Mouse (Mus musculus): ENCODE measurements around the gene Rngtt. TPM values are rescaled to one million over a fixed set of nuclear protein-coding genes. Genes with fewer than 3 reads are reported as not detected.

The Rngtt gene
- total RNA-seq, 2 experiments from 2014 or later, result 97.3 to 142 TPM

GRCm38 (mm10) chr4:33498160-33498874 lies 188.2 kb downstream of the Rngtt start:
- no peak for ATAC-seq (replicated peaks; ENCODE audit: low FRiP score, poor library complexity, severe bottlenecking)

DNA sequence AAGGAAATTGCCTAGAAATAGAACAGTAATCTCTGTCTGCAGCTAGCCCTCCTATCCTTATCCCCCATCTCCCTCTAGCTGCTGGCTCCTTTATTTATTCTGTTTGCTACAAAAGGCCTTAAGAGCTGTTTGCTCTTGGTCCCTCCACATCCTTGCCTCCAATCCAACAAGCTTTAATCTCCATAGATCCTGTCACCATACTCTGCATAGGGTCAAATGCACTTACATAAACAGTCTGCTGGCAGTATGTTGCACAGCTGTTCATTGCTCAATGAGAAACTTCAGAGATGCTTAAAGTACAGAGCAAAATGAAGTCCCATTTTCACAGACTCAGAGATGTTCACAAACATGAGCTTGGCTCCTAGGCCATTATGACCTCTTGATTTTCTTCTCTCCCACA lies 196.5 kb downstream of the Rngtt start:
- ATAC-seq (replicated peaks; ENCODE audit: low FRiP score, poor library complexity, severe bottlenecking), result no peak

GRCm38 (mm10) chr4:33510544-33510943 lies 200.4 kb downstream of the Rngtt start:
- no peak for ATAC-seq (replicated peaks; ENCODE audit: low FRiP score, poor library complexity, severe bottlenecking)

GRCm38 (mm10) chr4:33513421-33513820 lies 203.3 kb downstream of the Rngtt start:
- ATAC-seq (replicated peaks; ENCODE audit: low FRiP score, poor library complexity, severe bottlenecking), result no peak

DNA sequence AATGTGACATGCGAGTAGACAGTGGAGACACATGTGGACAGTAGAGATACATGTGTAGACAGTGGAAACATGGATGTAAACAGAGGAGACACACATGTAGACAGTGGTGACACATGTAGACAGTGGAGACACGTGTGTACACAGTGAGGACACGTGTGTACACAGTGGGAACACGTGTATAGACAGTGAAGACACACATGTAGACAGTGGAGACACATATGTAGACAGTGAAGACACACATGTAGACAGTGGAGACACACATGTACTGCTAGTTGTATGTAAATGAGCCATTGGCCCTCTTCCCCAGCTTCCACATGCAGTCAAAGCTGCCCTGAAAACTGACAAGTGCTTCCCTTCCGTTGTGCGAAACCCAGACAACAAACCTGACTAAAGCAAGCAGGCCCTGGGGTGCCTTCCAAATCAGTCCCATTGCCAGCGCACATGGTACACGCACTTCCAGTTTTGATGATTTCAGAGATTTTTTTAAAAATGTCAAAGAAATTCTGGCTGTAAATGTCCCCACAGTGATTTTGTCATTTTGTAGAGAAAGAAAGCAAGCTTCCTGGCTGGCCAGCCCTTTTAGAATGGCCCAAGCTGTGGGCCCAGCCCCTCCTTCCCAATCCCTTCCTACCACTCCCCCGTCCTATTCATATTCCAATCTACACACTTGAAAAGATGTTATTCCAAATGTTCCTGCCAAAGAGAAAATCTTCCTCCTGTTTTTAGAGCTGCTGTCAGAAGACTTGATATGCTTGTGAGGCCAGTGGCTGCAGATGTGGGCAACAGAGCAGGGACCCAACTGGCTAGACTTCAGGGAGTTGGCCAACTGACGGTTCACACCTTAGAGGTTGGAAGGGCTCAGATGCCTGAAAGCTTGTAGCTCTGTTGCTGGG lies 204.2 kb downstream of the Rngtt start:
- no peak for ATAC-seq (replicated peaks; ENCODE audit: low FRiP score, poor library complexity, severe bottlenecking)

DNA sequence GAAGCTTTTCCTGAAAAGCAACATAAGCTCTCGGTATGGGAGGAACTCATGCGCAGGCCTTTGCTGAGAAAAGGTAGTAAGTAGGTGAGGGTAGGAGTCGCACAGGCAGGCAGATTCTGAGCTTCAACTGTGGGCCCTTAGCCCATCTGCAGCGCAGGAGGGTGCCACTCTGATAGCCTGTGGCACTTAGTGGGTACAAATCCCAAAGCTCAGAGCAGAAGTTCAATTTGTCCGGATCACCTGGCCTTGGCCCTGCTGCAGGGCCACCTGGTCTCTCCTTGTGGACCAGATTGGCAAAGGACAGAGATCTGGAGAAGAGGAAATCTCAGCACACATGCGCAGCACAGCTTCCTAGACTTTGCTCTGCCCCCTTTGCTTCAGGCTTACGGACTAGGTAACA lies 210.1 kb downstream of the Rngtt start:
- no peak for ATAC-seq (replicated peaks; ENCODE audit: low FRiP score, poor library complexity, severe bottlenecking)

DNA sequence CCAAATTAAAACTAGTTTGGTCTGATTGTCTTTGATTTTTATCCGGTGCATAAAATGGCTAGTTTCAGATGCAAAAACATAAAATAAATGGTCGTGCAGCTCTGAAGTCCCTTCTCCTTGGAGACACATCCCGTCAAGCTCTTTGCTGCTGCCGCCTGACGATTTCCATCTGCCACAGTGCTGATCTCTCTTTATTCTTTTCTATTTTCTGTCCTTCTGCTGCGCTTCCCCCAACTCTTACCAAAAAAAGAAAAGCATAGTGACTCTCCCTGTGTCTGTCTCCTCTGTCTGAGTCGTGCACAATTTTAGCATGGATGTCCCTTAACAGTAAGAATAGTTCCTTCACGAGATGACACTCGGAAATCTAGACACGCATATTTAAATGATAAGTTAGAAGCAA lies 210.8 kb downstream of the Rngtt start:
- ATAC-seq (replicated peaks; ENCODE audit: low FRiP score, poor library complexity, severe bottlenecking), result no peak

DNA sequence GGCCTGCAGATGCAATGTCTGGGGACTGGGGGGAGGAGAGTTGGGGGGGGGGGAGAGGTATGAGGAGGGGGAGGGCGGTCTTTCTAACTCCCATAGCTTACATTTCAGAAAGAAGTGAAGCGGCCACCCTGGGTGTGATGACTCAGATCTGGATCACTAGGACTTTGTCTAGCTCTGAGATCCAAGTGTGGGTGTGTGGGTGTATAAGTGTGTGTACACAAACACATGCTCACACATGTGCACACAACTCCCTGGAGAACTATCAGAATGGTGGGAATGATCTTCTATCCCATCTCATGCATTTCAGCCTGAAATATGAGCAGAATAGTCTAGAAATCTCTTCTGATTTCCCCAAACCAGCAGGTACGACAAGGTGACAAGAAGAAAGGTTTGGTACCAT lies 213.7 kb downstream of the Rngtt start:
- ATAC-seq (replicated peaks; ENCODE audit: low FRiP score, poor library complexity, severe bottlenecking), result no peak

DNA sequence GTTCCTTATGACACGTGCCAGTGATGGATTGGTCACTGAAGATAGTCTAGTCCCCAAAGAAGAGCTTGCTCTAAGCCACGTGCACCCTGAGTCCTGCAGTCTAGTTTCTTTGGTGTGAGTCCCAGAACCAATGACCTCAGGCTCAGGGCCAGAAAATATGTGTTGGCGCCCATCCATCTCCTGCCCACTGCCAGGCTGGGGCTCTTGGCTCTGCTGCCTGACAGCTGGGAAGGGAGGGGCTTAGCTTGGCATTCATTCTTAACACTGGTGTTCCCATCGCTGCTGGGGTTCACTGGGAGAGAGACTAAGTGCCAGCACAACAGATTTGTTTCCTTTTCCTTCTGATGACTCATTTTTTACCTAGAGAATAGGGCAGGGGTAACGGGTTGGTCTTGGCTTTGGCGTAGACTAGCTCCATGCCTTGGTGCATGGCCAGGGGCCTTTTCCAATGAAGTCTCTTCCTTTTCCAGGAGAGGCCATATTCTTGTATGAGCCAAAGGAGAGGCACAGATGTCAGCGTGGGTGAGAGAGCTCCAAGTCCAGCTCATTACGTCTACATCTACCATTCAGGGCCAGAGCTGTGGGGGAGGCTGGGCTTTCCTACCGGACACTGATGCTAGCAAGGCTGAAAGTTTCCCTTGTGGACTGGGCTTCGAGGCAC lies 214.5 kb downstream of the Rngtt start:
- ATAC-seq (replicated peaks; ENCODE audit: low FRiP score, poor library complexity, severe bottlenecking), result no peak

DNA sequence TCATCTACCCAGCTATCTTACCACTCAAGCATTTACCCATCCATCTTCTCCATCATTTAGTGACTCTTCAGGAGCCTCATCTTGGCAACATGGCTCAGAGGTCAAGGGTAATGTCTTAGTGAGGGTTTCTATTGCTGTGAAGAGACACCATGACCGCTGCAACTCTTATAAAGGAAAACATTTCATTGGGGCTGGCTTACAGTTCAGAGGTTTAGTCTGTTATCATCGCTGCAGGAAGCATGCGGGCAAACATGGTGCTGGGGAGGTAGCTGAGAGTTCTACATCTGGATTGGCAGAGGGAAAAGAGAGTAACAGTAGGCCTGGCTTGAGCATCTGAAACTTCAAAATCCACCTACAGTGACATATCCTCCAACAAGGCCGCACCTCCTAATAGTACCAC lies 215.2 kb downstream of the Rngtt start:
- no peak for ATAC-seq (replicated peaks; ENCODE audit: low FRiP score, poor library complexity, severe bottlenecking)

DNA sequence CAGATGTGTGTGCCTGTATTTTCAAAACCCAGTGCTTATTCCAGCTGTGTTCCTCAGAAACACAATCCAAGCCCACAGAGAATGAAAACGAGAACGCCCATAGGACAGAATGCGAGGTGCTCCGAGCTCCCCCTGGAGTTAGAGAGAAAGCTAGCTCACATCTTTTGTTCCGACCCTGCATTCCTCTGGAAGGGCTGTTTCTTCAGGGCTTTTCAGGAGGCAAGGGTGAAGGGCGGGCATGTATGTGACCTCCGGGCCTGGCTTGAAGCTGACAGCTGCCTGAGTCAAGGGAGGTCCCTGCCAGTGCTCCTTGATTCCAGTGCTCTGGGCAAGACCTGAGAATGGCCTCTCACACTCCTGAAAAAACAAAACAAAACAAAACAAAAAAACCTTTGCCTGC lies 216.0 kb downstream of the Rngtt start:
- no peak for ATAC-seq (replicated peaks; ENCODE audit: low FRiP score, poor library complexity, severe bottlenecking)

GRCm38 (mm10) chr4:33526675-33527074 lies 216.6 kb downstream of the Rngtt start:
- ATAC-seq (replicated peaks; ENCODE audit: low FRiP score, poor library complexity, severe bottlenecking), result no peak

DNA sequence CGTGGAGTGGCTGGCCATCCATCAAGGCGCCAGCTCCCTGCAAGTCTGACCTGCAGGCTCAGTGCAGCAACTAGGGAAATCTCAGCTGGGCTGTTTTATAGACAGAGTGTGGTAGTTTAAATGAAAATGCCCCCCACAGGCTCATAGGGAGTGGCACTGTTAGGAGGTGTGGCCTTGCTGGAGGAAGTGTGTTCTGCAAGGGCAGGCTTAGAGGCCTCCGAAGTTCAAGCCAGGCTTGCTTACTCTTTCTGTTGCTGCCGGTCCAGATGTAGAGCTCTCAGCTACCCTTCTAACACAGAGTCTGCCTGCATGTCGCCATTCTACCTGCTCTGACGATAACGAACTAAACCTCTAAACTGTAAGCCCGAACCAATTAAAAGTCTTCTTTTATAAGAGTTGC lies 222.5 kb downstream of the Rngtt start:
- ATAC-seq (replicated peaks; ENCODE audit: low FRiP score, poor library complexity, severe bottlenecking), result no peak

DNA sequence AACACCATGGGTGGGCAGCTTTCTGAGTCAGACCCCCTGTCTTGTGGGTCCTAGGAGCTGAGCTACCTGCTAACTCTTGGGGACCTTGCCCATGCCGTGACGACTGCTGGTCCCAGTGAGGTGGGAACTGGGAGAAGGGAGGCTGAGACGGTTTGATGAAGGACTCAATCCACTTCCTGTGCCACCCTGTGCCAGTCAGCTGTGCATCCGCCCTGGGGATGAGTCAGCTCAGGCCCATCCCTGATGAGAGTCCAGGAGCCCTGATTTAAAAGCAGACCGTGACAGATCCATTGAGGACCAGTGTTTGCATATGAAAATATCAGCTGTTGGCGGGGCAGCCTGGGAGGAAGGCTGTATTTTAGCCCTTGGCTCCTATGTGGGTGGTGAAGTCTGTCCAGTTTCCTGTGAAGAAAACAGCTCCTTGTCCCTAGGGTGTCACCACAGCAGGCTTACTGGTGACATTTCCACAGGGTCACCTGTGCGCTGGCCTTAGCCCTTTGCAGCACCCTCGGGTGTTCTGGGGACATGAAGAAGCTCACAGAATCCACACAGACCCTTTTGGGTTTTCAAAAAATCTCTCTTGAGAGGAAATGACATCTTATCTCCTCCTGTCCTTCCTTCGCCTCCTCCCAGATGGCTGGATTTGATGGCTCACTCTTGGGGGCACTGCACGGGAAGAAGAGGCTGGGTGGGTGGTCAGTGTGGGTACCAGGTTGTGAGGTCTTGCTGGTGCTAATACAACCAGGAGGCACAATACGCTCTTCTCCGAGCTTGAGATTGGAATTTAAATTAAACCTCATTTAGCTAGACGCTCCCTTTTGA lies 234.9 kb downstream of the Rngtt start:
- no peak for ATAC-seq (replicated peaks; ENCODE audit: low FRiP score, poor library complexity, severe bottlenecking)

DNA sequence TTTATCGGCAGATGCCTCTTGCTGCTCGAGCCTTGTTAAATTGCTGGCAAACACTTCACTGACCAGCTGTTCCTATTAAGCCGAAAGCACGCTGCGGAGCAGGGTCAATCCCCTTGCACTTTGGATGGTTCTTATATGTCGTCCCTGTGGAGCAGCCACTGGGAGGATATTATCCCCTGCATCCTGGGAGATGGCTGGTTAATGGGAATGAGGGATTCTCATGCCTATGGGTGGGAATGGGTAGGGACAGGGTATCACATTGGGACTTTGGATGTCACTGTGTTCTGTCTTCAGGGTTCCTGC lies 235.4 kb downstream of the Rngtt start:
- ATAC-seq (replicated peaks; ENCODE audit: low FRiP score, poor library complexity, severe bottlenecking), result no peak

DNA sequence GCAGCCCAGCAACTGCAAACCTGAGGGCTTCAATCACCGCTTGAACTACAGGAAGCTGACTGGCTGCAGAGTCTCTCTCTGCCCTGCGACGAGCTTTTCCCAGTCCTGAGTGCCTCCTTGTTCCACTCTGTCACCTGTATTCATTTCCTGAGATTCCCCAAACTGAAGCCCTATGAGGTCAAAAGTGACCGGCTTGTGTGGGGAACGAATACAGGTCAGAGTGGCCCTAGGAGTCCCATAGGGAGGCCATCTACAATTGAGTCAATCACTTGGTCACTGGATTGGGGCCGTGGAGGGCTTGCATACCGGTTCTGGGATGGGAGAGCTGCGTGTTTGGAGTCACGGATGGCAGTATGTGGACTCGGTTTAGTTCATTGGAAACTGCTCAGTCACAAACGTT lies 236.2 kb downstream of the Rngtt start:
- no peak for ATAC-seq (replicated peaks; ENCODE audit: low FRiP score, poor library complexity, severe bottlenecking)

DNA sequence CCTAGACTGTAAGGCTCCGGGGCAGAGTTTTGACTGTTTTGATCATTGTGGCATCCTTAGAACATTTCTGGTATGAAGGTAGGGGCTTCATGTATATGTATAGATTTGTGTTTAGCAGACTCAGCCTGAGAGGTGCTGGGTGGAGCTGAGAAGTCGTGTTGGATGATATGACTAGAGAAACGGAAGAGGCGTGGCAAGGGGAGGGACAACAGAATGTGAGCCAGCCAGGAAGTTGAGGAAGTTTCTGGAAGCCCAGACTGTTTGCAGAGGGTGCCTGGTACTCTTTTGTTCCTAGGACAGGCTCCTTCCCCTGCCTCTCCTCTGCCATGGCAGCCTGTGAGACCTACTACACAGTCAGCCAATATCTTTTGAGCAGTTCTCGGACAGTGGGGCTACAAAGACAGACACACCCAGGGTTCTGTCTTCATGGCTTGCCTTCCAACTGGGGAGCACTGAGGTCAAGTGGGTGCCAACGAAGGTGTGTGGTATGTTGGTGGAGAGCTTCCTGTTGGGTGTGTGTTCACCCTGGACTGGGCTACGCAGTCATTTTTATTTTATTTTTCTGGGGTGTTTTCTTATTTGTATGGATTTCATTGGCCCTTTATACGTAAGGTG lies 237.3 kb downstream of the Rngtt start:
- no peak for ATAC-seq (replicated peaks; ENCODE audit: low FRiP score, poor library complexity, severe bottlenecking)

GRCm38 (mm10) chr4:33549606-33550005 lies 239.5 kb downstream of the Rngtt start:
- no peak for ATAC-seq (replicated peaks; ENCODE audit: low FRiP score, poor library complexity, severe bottlenecking)

All from erythroid progenitor cell, adult 5-6 weeks (primary cell).